Mouse (Mus musculus): ENCODE measurements at regions not wholly inside any gene's neighbourhood (a gene's known extent, or its start where the extent isn't known, plus 50 kb on each side); places are given as distances from the start of the nearest gene placed in this dataset.

DNA sequence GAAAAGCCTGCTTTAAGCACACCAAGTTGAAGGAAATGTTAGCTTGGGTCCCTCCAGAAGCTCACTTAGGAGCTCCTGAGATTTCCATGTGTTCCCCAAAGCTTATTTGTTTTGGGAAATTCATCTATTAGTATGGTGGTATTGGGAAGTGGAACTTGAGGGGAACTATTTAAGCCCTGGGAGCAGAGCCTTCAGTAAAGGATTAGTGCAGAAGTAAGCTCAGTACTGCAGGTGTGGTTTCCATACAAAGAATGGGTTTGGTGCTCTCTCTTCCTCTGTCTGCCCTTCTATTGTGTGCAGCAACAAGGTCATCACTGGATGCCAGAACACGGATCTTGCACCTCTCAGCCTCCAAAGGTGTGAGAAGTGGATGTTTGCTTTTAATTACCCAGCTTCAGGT, 57.2 kb downstream of the Foxa2 start:
- Histone ChIP-seq H3K36me3 (no peaks in the 10 kb centered on the region), H3K4me2 (replicated peaks) (no peak overlapping the region), H3K27ac (replicated peaks) (no peak overlapping the region), H3K9ac (no peak overlapping the region), H3K4me1 (no peaks in the 10 kb centered on the region), H3K4me3 (replicated peaks) (no peak overlapping the region), H3K9me3 (replicated peaks) (no peaks in the 10 kb centered on the region), H3K27me3 (no peaks in the 10 kb centered on the region)
- ATAC-seq (ENCODE audit: insufficient number of reproducible peaks, low FRiP score, low TSS enrichment, low read depth): no peak
- WGBS: 52% methylated on average over 1 of the region's 1 CpGs

DNA sequence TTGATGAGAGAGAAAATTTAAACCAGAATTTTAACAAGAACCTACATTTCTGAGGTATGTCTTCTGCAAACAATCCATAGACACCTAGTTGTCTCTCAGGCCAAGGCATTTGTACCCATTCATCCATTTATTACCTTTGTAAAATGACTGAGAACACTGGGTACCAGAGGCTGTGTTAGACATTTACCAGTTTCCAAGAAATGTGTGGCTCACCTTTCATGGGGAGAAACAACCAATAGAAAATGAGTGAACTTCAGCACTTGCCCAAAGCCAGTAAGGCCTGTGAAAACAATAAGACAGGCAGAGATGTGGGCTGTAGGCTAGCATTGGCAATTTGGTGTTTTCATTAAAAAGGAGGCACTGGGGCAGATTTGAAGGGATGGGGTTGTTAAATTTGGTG, 58.2 kb downstream of the Foxa2 start:
- Histone ChIP-seq H3K27ac (replicated peaks) (no peak overlapping the region), H3K4me1 (no peaks in the 10 kb centered on the region), H3K9ac (no peak overlapping the region), H3K36me3 (no peaks in the 10 kb centered on the region), H3K4me3 (replicated peaks) (no peak overlapping the region), H3K4me2 (replicated peaks) (no peak overlapping the region), H3K9me3 (replicated peaks) (no peaks in the 10 kb centered on the region), H3K27me3 (no peaks in the 10 kb centered on the region)
- ATAC-seq (ENCODE audit: insufficient number of reproducible peaks, low FRiP score, low TSS enrichment, low read depth): no peak

DNA sequence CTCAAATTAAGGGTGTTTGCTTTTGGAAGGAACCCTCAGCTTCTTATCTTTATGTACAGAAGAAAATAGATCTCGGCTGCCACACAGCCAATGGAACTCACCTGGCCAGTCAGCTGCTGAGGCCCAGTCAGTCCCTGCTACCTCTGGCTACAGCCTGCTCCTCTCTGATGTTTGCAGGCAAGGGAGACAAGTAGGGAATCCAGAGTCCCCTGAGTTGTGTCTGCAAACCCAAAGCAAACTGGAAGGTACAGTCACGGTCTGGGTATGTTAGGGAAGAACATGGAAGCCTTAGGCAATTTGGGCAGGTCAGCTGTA, 61.6 kb downstream of the Foxa2 start:
- no peak overlapping the region for H3K4me3 ChIP-seq (replicated peaks)
- 80% methylated on average over 2 of the region's 2 CpGs for WGBS
- H3K27me3 ChIP-seq: no peaks in the 10 kb centered on the region
- no peak for ATAC-seq (ENCODE audit: insufficient number of reproducible peaks, low FRiP score, low TSS enrichment, low read depth)
- H3K36me3 ChIP-seq: no peaks in the 10 kb centered on the region
- H3K27ac ChIP-seq (replicated peaks): no peak overlapping the region
- no peak overlapping the region for H3K9ac ChIP-seq
- no peaks in the 10 kb centered on the region for H3K4me1 ChIP-seq
- no peaks in the 10 kb centered on the region for H3K9me3 ChIP-seq (replicated peaks)
- H3K4me2 ChIP-seq (replicated peaks): no peak overlapping the region

DNA sequence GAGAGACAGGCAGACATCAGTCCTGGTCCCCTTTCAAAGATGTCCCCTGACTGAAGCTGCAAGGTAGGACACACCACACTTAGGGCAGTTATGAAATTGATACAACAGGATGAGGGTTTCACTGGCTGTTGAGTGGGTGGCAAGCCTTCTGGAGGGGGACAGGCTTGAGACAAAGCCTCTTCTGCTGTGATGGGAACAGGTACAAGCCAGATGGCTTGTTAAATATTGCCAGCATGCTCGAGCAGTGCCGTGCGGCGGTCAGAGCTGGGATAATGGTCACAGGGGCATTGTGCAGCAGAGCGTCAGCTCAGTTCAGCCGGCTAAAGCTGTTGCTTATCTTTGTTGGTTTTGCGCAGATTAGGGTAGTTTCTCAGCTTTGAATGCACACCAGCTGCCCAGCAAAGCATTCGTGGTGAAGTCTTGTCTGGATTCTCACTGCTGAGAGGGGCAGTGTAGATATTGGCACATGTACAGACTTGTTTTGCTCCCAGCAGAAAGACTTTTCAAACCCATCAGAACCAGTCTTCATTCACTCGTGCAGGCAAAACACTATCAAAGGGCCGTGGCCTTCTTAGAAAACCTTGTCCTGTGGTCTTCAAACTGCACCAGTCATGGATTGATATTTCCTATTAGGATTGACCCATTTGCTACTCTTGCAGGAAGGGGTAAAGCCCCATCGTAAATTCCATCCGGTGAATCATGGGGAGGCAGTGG, 62.1 kb downstream of the Foxa2 start:
- no peak overlapping the region for H3K9ac ChIP-seq
- no peak overlapping the region for H3K4me3 ChIP-seq (replicated peaks)
- H3K4me1 ChIP-seq: no peaks in the 10 kb centered on the region
- ATAC-seq (ENCODE audit: insufficient number of reproducible peaks, low FRiP score, low TSS enrichment, low read depth): no peak
- no peak overlapping the region for H3K27ac ChIP-seq (replicated peaks)
- H3K27me3 ChIP-seq: no peaks in the 10 kb centered on the region
- no peaks in the 10 kb centered on the region for H3K36me3 ChIP-seq
- 72% methylated on average over 12 of the region's 12 CpGs for WGBS
- H3K9me3 ChIP-seq (replicated peaks): no peaks in the 10 kb centered on the region
- H3K4me2 ChIP-seq (replicated peaks): no peak overlapping the region

DNA sequence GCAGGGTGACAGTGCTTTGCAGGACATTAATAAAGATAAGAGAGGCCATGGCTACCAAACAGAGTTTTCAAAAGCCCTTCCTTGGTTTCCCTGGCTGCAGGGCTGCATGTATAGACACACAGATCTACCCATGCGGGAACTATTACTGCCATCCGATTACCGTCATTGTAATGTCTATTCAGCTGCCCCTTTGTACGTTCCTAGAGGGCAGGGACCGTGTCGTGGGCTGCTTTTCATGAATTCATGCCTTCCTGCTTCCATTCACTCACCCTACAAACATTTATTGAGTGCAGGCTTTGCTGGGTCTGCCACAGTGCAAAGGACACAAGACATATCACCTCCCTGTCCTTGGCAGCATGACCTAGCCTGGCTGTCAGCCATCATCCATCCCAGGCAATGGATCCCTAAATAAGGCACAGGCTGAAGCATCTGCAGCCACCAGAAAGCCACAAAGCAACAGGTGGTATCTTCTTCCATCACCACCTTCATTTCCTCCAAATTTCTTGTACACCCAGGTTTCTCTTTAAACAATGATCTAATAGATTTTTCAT, 65.8 kb downstream of the Foxa2 start:
- Histone ChIP-seq H3K36me3 (no peaks in the 10 kb centered on the region), H3K4me3 (replicated peaks) (no peak overlapping the region), H3K4me2 (replicated peaks) (no peak overlapping the region), H3K27ac (replicated peaks) (no peak overlapping the region), H3K27me3 (no peaks in the 10 kb centered on the region), H3K4me1 (no peaks in the 10 kb centered on the region), H3K9me3 (replicated peaks) (no peaks in the 10 kb centered on the region), H3K9ac (no peak overlapping the region)
- WGBS: 70% methylated on average over 6 of the region's 6 CpGs
- ATAC-seq (ENCODE audit: insufficient number of reproducible peaks, low FRiP score, low TSS enrichment, low read depth): no peak

DNA sequence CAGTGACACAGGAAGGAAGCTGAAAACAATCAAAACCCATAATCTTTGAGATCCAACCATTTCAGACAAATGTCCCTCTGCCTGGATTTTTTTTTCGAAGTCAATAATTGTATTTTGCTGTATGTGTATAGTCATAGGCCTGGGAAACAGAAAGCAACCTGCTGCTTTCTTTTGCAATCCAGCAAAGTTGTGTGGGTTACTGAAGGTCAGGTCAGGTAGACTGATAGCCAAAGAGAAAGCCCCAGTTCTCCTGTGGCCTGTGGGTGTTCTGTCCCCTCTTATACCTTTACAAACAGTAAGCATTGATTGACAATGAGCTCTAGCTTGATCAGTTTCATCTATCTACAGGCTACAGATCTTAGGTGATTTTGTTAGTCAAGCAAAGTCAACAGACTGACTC, 66.4 kb downstream of the Foxa2 start:
- WGBS: 92% methylated on average over 1 of the region's 1 CpGs
- Histone ChIP-seq H3K4me2 (replicated peaks) (no peak overlapping the region), H3K36me3 (no peaks in the 10 kb centered on the region), H3K27ac (replicated peaks) (no peak overlapping the region), H3K27me3 (no peaks in the 10 kb centered on the region), H3K9ac (no peak overlapping the region), H3K9me3 (replicated peaks) (no peaks in the 10 kb centered on the region), H3K4me1 (no peaks in the 10 kb centered on the region), H3K4me3 (replicated peaks) (no peak overlapping the region)
- no peak for ATAC-seq (ENCODE audit: insufficient number of reproducible peaks, low FRiP score, low TSS enrichment, low read depth)

DNA sequence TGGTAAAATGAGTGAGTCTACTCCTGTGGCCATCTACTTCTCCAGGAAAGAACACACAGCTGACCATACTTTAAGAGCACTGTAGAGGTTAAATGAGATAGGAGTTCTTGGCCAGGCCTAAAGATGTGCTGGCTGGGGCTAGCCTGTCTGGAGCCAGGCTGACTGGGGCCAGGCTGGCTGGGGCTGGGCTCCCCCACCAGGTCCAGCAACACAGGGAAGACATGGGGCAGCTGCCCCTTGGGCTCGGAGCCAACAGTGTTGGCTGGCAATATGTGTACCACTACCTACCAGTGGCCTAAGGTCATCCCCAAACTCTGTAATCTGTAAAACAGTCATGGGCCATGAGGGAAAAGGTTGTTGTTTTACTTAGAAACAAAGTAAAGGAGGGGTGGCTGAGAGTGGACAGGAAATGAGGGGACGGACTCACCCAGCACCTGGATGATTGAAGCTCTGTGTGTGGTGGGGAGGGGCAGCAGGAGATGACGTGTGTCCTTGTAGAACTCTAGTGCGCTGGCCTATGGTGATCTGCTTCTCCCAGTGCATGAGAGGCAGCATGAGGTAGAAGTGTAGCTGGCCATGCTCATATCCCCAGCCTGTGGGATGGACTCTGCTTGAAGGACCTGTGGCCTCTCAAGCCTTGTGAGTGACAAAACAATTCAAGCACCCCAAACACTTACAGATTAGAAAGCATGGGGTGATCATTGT, 67.0 kb downstream of the Foxa2 start:
- Histone ChIP-seq H3K4me2 (replicated peaks) (no peak overlapping the region), H3K27ac (replicated peaks) (no peak overlapping the region), H3K36me3 (no peaks in the 10 kb centered on the region), H3K4me3 (replicated peaks) (no peak overlapping the region), H3K4me1 (no peaks in the 10 kb centered on the region), H3K9me3 (replicated peaks) (no peaks in the 10 kb centered on the region), H3K27me3 (no peaks in the 10 kb centered on the region), H3K9ac (no peak overlapping the region)
- 81% methylated on average over 4 of the region's 4 CpGs for WGBS
- ATAC-seq (ENCODE audit: insufficient number of reproducible peaks, low FRiP score, low TSS enrichment, low read depth): no peak

DNA sequence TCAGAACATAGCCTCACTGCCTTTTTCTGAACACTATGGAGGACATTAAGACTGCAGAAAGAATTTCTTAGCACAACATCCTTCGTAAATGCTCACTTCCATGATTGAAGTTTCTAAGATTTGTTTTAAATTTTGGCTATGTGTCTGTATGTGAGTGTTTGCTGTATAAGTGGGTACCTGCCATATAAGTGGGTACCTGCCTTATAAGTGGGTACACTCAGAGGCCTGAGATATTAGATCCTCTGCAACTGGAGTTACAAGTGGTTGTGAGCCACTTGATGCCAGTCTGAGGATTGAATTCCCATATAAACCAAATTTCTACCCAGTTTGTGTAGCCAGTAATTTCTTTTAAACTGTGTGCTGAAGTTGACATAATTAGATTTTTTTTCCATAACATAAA, 67.8 kb downstream of the Foxa2 start:
- H3K27ac ChIP-seq (replicated peaks): no peak overlapping the region

DNA sequence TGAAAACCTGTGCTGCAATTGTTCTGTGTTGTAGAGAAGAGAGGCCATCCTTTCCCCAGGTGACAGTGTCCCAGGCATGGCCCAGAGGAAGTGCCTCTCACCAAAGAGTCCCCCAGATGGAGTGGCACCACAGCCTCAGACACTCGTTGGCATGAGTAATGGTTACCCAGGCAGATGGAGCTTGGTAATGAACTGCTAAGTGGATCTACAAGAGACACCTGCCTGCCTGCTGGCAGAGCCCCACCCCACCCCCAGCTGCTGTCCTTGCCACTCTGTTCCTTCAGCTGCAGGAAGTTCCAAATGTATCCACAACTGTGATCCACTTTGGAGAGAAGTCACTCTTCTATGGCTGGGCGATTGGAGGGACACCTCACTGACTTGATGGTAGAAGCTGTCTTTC, 72.0 kb downstream of the Foxa2 start:
- Histone ChIP-seq H3K27me3 (no peaks in the 10 kb centered on the region), H3K4me3 (replicated peaks) (no peak overlapping the region), H3K4me1 (no peaks in the 10 kb centered on the region), H3K9me3 (replicated peaks) (no peaks in the 10 kb centered on the region), H3K4me2 (replicated peaks) (no peak overlapping the region), H3K9ac (no peak overlapping the region), H3K36me3 (no peaks in the 10 kb centered on the region), H3K27ac (replicated peaks) (no peak overlapping the region)
- 62% methylated on average over 2 of the region's 2 CpGs for WGBS
- no peak for ATAC-seq (ENCODE audit: insufficient number of reproducible peaks, low FRiP score, low TSS enrichment, low read depth)

More for the DNA sequence above, 67.8 kb downstream of the Foxa2 start:
- Histone ChIP-seq H3K9me3 (replicated peaks) (no peaks in the 10 kb centered on the region), H3K4me2 (replicated peaks) (no peak overlapping the region), H3K4me1 (no peaks in the 10 kb centered on the region), H3K27me3 (no peaks in the 10 kb centered on the region), H3K4me3 (replicated peaks) (no peak overlapping the region), H3K9ac (no peak overlapping the region), H3K36me3 (no peaks in the 10 kb centered on the region)
- ATAC-seq (ENCODE audit: insufficient number of reproducible peaks, low FRiP score, low TSS enrichment, low read depth): no peak
- WGBS: 86% methylated on average over 1 of the region's 1 CpGs

DNA sequence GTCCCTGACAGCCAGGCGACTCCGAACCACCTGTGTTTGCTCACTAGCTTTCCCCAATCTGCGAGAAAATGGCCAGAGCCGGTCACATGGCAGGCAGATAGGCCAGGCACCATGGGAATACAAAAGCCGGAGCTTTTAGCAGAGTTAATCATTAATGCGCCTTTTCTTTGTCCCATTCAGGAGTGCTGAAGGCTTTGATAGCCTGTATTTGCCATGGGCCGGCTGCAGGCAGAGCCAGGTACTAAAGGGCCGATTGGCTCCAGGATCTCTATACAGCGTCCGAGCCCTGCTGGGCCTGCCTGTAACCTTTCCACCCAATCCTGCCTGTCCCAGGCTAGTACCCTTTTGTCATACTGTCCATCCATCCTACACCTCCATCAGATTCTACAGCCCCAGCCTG, 78.1 kb downstream of the Foxa2 start:
- WGBS: 41% methylated on average over 10 of the region's 10 CpGs
- H3K4me3 ChIP-seq (replicated peaks): no peak overlapping the region
- no peak for ATAC-seq (ENCODE audit: insufficient number of reproducible peaks, low FRiP score, low TSS enrichment, low read depth)
- H3K9me3 ChIP-seq (replicated peaks): no peaks in the 10 kb centered on the region
- no peaks in the 10 kb centered on the region; the same call in 1 of the 2 replicates for H3K27me3 ChIP-seq
- H3K9ac ChIP-seq: no peak overlapping the region
- no peaks in the 10 kb centered on the region for H3K4me1 ChIP-seq
- no peaks in the 10 kb centered on the region for H3K36me3 ChIP-seq
- no peak overlapping the region for H3K4me2 ChIP-seq (replicated peaks)
- H3K27ac ChIP-seq (replicated peaks): no peak overlapping the region

DNA sequence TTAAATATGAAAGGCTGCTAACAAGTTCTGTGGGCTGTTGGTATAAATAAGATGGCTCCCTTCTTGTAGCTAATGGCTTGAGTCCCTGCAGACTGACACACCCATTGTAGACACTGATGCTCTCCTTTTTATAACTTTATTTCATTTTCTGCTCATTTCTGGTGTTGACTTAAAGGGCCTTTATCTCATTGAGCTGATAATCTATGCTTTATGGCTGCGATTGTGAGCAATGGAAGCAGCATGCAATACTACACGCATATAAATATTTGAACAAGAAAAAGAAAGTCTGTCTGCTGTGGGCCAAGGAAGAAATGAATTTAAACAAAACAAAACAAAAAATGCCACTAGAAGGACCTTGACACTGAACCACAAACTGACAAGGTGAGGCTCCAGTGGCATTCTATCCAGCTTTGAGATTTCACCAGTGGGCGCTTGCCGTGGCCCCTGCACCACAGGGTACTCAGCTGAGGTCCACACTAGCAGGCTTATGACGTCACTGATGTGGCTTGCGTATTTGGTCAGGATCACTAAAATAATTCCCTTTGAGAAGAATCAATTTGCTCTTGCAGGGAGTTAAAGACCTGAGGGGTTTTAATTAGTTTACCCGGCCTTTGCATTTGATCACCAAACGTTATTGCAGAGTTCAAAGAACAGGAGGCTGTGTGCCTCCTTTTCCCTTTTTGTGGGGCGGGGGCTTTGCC, 78.8 kb downstream of the Foxa2 start:
- Histone ChIP-seq H3K9me3 (replicated peaks) (no peaks in the 10 kb centered on the region), H3K4me2 (replicated peaks) (no peak overlapping the region), H3K4me1 (no peaks in the 10 kb centered on the region), H3K9ac (no peak overlapping the region), H3K27me3 (no peaks in the 10 kb centered on the region; the same call in 1 of the 2 replicates), H3K27ac (replicated peaks) (no peak overlapping the region), H3K4me3 (replicated peaks) (no peak overlapping the region), H3K36me3 (no peaks in the 10 kb centered on the region)
- no peak for ATAC-seq (ENCODE audit: insufficient number of reproducible peaks, low FRiP score, low TSS enrichment, low read depth)
- WGBS: 61% methylated on average over 9 of the region's 9 CpGs

All from embryonic facial prominence, embryonic 15.5 days (tissue).